Comparison of ENCODE assay signal across 15 mouse cellular contexts in the genomic region with DNA sequence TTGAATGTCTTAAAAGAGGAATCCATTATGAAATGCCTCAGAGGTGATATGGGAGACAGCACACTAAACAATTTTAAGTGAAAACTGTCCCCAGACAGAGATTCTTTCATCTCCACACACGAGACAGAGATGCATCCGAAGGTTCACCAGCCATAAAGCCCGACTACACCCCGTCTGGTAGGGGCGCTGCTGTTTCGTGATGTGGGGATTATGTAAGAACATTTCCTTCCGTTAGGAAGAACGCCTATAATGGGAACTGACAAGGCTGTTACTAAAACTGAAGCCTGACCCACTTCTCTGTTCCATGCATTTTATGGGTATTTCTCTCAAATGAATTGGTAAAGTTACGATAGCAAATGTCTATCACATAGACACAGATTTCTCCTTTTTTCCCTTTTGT.
DNase-seq lines count a peak whose midpoint lies in the region; ATAC-seq and TF ChIP-seq lines count a peak whose summit lies in the region.
"Had no signal": no experiment of that assay in that cellular context is flagged by ENCODE, and none has a peak within 500 bp of the region (broad histone marks: within the 10 kb centered on the region; RNA-seq: fewer than 3 reads in every experiment).

No protein-coding gene starts in this region.

- no peak overlapping the region for H3K4me3 ChIP-seq in liver, embryonic 16.5 days (ENCODE audit: low read depth, low read length)
- no peak overlapping the region for H3K4me3 ChIP-seq in liver, embryonic 12.5 days
- no peak overlapping the region for H3K4me3 ChIP-seq in intestine, postnatal 0 days (ENCODE audit: low read depth, low read length)
- H3K4me3 ChIP-seq: embryonic facial prominence, embryonic 12.5 days; hindbrain, embryonic 12.5 days; megakaryocyte, embryonic 14.5 days; neural tube, embryonic 12.5 days had no signal

- no peak overlapping the region for H3K4me2 ChIP-seq in liver, embryonic 16.5 days (ENCODE audit: low read depth, low read length)
- H3K4me2 ChIP-seq in liver, embryonic 12.5 days, result no peak overlapping the region
- H3K4me2 ChIP-seq in intestine, postnatal 0 days (replicated peaks; ENCODE audit: low read depth), result no peak overlapping the region
- H3K4me2 ChIP-seq: embryonic facial prominence, embryonic 12.5 days; hindbrain, embryonic 12.5 days; neural tube, embryonic 12.5 days had no signal

- no peak for TF ChIP-seq CTCF in intestine, postnatal 0 days (IDR thresholded peaks at IDR 0.05; ENCODE audit: low read depth)

- H3K9ac ChIP-seq in liver, embryonic 16.5 days (ENCODE audit: low read depth, low read length), result no peak overlapping the region
- no peak overlapping the region for H3K9ac ChIP-seq in liver, embryonic 12.5 days
- no peak overlapping the region for H3K9ac ChIP-seq in intestine, postnatal 0 days (ENCODE audit: low read depth, low read length)
- H3K9ac ChIP-seq: embryonic facial prominence, embryonic 12.5 days; hindbrain, embryonic 12.5 days; neural tube, embryonic 12.5 days had no signal

- no peak for DNase-seq in frontal cortex, postnatal 25 days (ENCODE audit: low spot score in 2 of 2)
- peak; percentile 79 for DNase-seq in cerebellum, adult 9-11 months
- DNase-seq: adrenal gland, postnatal 14 days; gastrocnemius, postnatal 36 days had no signal

- H3K9me3 ChIP-seq in liver, embryonic 16.5 days (replicated peaks; ENCODE audit: control insufficient read depth, low read length), result no peaks in the 10 kb centered on the region
- no peaks in the 10 kb centered on the region for H3K9me3 ChIP-seq in liver, embryonic 12.5 days (replicated peaks)
- H3K9me3 ChIP-seq in intestine, postnatal 0 days (ENCODE audit: control insufficient read depth), result no peaks in the 10 kb centered on the region
- H3K9me3 ChIP-seq: embryonic facial prominence, embryonic 12.5 days; hindbrain, embryonic 12.5 days; megakaryocyte, embryonic 14.5 days; neural tube, embryonic 12.5 days had no signal

- no peaks in the 10 kb centered on the region for H3K36me3 ChIP-seq in liver, embryonic 16.5 days (ENCODE audit: control insufficient read depth, insufficient read depth)
- H3K36me3 ChIP-seq in liver, embryonic 12.5 days, result peaks cover 4% of the 10 kb centered on the region
- 0 out of 2 replicates have a peak, but pooled peaks cover under 1% of the 10 kb centered on the region for H3K36me3 ChIP-seq in intestine, postnatal 0 days (ENCODE audit: control insufficient read depth, insufficient read depth)

- no peak overlapping the region for H3K27ac ChIP-seq in liver, embryonic 16.5 days (ENCODE audit: low read length)
- H3K27ac ChIP-seq in liver, embryonic 12.5 days, result no peak overlapping the region
- no peak overlapping the region for H3K27ac ChIP-seq in intestine, postnatal 0 days (ENCODE audit: low read depth, low read length)
- H3K27ac ChIP-seq: embryonic facial prominence, embryonic 12.5 days; hindbrain, embryonic 12.5 days; kidney, postnatal 0 days; neural tube, embryonic 12.5 days had no signal

- no peaks in the 10 kb centered on the region for H3K27me3 ChIP-seq in liver, embryonic 16.5 days (ENCODE audit: control insufficient read depth, insufficient read depth, low read depth, low read length)
- H3K27me3 ChIP-seq in liver, embryonic 12.5 days (replicated peaks), result no peaks in the 10 kb centered on the region
- no peaks in the 10 kb centered on the region for H3K27me3 ChIP-seq in intestine, postnatal 0 days (replicated peaks; ENCODE audit: control insufficient read depth, insufficient read depth, low read length)
- H3K27me3 ChIP-seq: embryonic facial prominence, embryonic 12.5 days; hindbrain, embryonic 12.5 days; megakaryocyte, embryonic 14.5 days; neural tube, embryonic 12.5 days had no signal

- ATAC-seq in frontal cortex, adult (ENCODE audit: low TSS enrichment), result peak; percentile 98
- peak; percentile 24; the same call in 1 of the 2 replicates for ATAC-seq in liver, embryonic 16.5 days (ENCODE audit: low read depth)
- ATAC-seq in liver, embryonic 12.5 days, result no peak
- 0 out of 2 replicates have a peak, but pooled peaks have one; percentile 50 for ATAC-seq in monocyte, adult 5-6 weeks (replicated peaks; ENCODE audit: insufficient number of reproducible peaks, low FRiP score, low TSS enrichment, poor library complexity, severe bottlenecking)
- ATAC-seq in intestine, postnatal 0 days, result no peak
- no peak for ATAC-seq in inflammation-experienced regulatory T-cells, adult 6 months

- H3K4me1 ChIP-seq in liver, embryonic 16.5 days (ENCODE audit: control insufficient read depth, low read depth, low read length), result no peaks in the 10 kb centered on the region
- H3K4me1 ChIP-seq in liver, embryonic 12.5 days, result no peaks in the 10 kb centered on the region
- H3K4me1 ChIP-seq in intestine, postnatal 0 days (replicated peaks; ENCODE audit: control insufficient read depth, insufficient read depth, low read length), result no peaks in the 10 kb centered on the region
- H3K4me1 ChIP-seq: embryonic facial prominence, embryonic 12.5 days; hindbrain, embryonic 12.5 days; megakaryocyte, embryonic 14.5 days; neural tube, embryonic 12.5 days had no signal

- WGBS in liver, embryonic 16.5 days (ENCODE audit: insufficient replicate concordance), result 34% methylated on average over 9 of the region's 9 CpGs
- WGBS in liver, embryonic 12.5 days (ENCODE audit: insufficient replicate concordance), result 58% methylated on average over 9 of the region's 9 CpGs
- 84% methylated on average over 9 of the region's 9 CpGs for WGBS in intestine, postnatal 0 days

Comparison
In these comparisons a context has a peak if more than half of its experiments do, and no peak if none do; other contexts are left out.
1. ATAC-seq: peak in frontal cortex, adult (single experiment), liver, embryonic 16.5 days (single experiment) and monocyte, adult 5-6 weeks (single experiment); none in liver, embryonic 12.5 days (single experiment), intestine, postnatal 0 days (single experiment) and inflammation-experienced regulatory T-cells, adult 6 months (single experiment).